Comparison of ENCODE assay signal across 42 mouse cellular contexts in genomic region chr3:27956006-27956405, GRCm38 (mm10). TPM values are rescaled to one million over a fixed set of nuclear protein-coding genes. Genes with fewer than 3 reads are reported as not detected.
"Had no signal": no experiment of that assay in that cellular context is flagged by ENCODE, and none has a peak within 500 bp of the region (broad histone marks: within the 10 kb centered on the region; RNA-seq: fewer than 3 reads in every experiment).

No protein-coding gene starts in this region.

- H3K36me3 ChIP-seq: heart, embryonic 15.5 days; hindbrain, embryonic 10.5 days; hindbrain, embryonic 12.5 days; hindbrain, embryonic 13.5 days; hindbrain, embryonic 15.5 days; intestine, embryonic 15.5 days; kidney, embryonic 15.5 days had no signal

- H3K4me2 ChIP-seq: heart, embryonic 11.5 days; heart, embryonic 12.5 days; heart, embryonic 13.5 days; heart, embryonic 15.5 days; hindbrain, embryonic 12.5 days; hindbrain, embryonic 13.5 days; hindbrain, embryonic 14.5 days; hindbrain, embryonic 15.5 days; intestine, embryonic 15.5 days; kidney, embryonic 15.5 days had no signal

- DNase-seq: heart, postnatal 10 days; heart, postnatal 14 days; heart, postnatal 36 days; heart, postnatal 4 days; kidney, adult 11 months; kidney, adult 18-20 months; kidney, adult 2 months; kidney, adult 8-10 months; kidney, adult 9 months; kidney, postnatal 10 days; kidney, postnatal 14 days; kidney, postnatal 25 days; kidney, postnatal 36 days; kidney, postnatal 4 days; layer of hippocampus, adult 9-11 months; layer of hippocampus, postnatal 36 days had no signal

- ATAC-seq: hindbrain, embryonic 16.5 days; hindbrain, postnatal 0 days; inflammation-experienced regulatory T-cells, adult 6 months; intestine, embryonic 15.5 days; intestine, embryonic 16.5 days; intestine, postnatal 0 days had no signal

- H3K4me1 ChIP-seq: heart, embryonic 10.5 days; heart, embryonic 12.5 days; heart, embryonic 13.5 days; heart, embryonic 15.5 days; hindbrain, embryonic 10.5 days; hindbrain, embryonic 12.5 days; hindbrain, embryonic 13.5 days; hindbrain, embryonic 15.5 days; intestine, embryonic 15.5 days; kidney, embryonic 15.5 days had no signal

- H3K9me3 ChIP-seq: heart, embryonic 10.5 days; heart, embryonic 12.5 days; heart, embryonic 13.5 days; heart, embryonic 15.5 days; hindbrain, embryonic 10.5 days; hindbrain, embryonic 12.5 days; hindbrain, embryonic 13.5 days; hindbrain, embryonic 15.5 days; intestine, embryonic 15.5 days; kidney, embryonic 15.5 days had no signal

- H3K27ac ChIP-seq: heart, embryonic 10.5 days; heart, embryonic 13.5 days; heart, embryonic 15.5 days; hindbrain, embryonic 10.5 days; hindbrain, embryonic 12.5 days; hindbrain, embryonic 13.5 days; hindbrain, embryonic 14.5 days; hindbrain, embryonic 15.5 days; hindbrain, postnatal 0 days; intestine, embryonic 15.5 days; kidney, embryonic 15.5 days; kidney, postnatal 0 days; layer of hippocampus, adult 2 months had no signal

- H3K9ac ChIP-seq: heart, embryonic 12.5 days; heart, embryonic 13.5 days; heart, embryonic 15.5 days; hindbrain, embryonic 12.5 days; hindbrain, embryonic 13.5 days; hindbrain, embryonic 14.5 days; hindbrain, embryonic 15.5 days; intestine, embryonic 15.5 days; kidney, embryonic 15.5 days had no signal

- H3K4me3 ChIP-seq: heart, embryonic 10.5 days; heart, embryonic 12.5 days; heart, embryonic 13.5 days; heart, embryonic 15.5 days; hindbrain, embryonic 10.5 days; hindbrain, embryonic 12.5 days; hindbrain, embryonic 13.5 days; hindbrain, embryonic 15.5 days; intestine, embryonic 15.5 days; kidney, embryonic 15.5 days; layer of hippocampus, adult 2 months had no signal

- H3K27me3 ChIP-seq: heart, embryonic 12.5 days; heart, embryonic 13.5 days; heart, embryonic 15.5 days; hindbrain, embryonic 12.5 days; hindbrain, embryonic 13.5 days; hindbrain, embryonic 15.5 days; intestine, embryonic 15.5 days; kidney, embryonic 15.5 days had no signal

RNA-seq across cellular contexts. Expression of gene Tmem212, which starts 59.8 kb away (rescaled TPM):
- polyA plus RNA-seq: heart, embryonic 10.5 days; heart, embryonic 11.5 days; heart, embryonic 12.5 days; heart, embryonic 13.5 days; heart, embryonic 14.5 days; heart, embryonic 15.5 days; heart, embryonic 16.5 days; heart, postnatal 0 days; hindbrain, embryonic 10.5 days; hindbrain, embryonic 11.5 days; hindbrain, embryonic 12.5 days; hindbrain, embryonic 13.5 days; hindbrain, embryonic 14.5 days; hindbrain, embryonic 15.5 days; inflammation-experienced regulatory T-cells, adult 6 months; intestine, embryonic 14.5 days; intestine, embryonic 15.5 days; intestine, embryonic 16.5 days; kidney, adult 2 months; kidney, embryonic 14.5 days; kidney, embryonic 15.5 days; large intestine, adult 2 months had no signal
